Mouse (Mus musculus): Measurements from ENCODE around the gene Prkce. TPM values are rescaled to one million over a fixed set of nuclear protein-coding genes. Genes with fewer than 3 reads are reported as not detected.

Gene Prkce
- polyA plus RNA-seq, 1 experiment from 2014 or later: 8.1 TPM

DNA sequence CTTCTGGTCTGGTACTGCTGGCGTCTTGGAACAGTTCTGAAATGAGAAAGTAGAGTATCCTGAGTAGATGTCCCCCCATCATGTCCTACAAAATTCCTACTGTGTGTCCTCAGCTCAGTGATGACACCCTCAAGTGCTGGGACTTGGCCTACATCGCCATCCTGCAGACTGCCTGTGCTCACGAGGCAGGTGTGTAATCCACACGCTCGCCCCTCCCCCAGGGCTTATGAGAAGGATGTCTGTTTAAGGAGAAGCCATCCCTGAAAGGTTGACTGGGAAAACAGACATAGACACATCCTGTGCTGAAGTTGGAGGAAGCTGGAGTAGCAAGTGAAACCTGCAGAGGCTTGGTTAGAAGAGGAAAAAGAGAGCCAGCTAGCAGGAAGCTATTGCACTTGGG, 422.1 kb downstream of the Prkce start:
- WGBS: 91% methylated on average over 5 of the region's 5 CpGs
- Histone ChIP-seq H3K9me3 (replicated peaks) (no peaks in the 10 kb centered on the region), H3K9ac (no peak overlapping the region), H3K27ac (replicated peaks) (no peak overlapping the region), H3K4me1 (0 out of 2 replicates have a peak, but pooled peaks cover 3% of the 10 kb centered on the region), H3K4me3 (replicated peaks) (no peak overlapping the region), H3K27me3 (no peaks in the 10 kb centered on the region), H3K36me3 (no peaks in the 10 kb centered on the region), H3K4me2 (replicated peaks) (no peak overlapping the region)
- ATAC-seq (ENCODE audit: insufficient number of reproducible peaks, low FRiP score, low TSS enrichment, low read depth): no peak

DNA sequence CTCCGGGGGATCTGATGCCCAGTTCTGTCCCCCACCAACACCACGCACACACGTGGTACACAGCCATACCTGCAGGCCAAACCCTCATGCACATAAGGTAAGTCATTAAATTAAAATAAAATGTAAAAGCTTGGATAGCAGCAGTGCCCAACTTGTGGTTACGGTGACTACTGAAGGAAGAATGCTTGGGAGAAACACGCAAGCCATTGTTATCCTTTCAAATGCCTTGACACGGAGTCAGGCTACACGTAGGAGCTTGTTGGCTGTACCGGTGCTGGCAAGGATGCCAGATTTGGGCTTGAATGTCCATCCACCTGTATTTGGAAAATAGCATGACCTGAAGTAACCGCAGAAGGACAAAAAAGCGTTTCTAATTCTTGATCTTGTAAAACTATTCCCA, 423.7 kb downstream of the Prkce start:
- 0 out of 2 replicates have a peak, but pooled peaks cover 3% of the 10 kb centered on the region for H3K4me1 ChIP-seq
- H3K9ac ChIP-seq: no peak overlapping the region
- H3K36me3 ChIP-seq: no peaks in the 10 kb centered on the region
- no peaks in the 10 kb centered on the region for H3K9me3 ChIP-seq (replicated peaks)
- H3K4me2 ChIP-seq (replicated peaks): no peak overlapping the region
- H3K4me3 ChIP-seq (replicated peaks): no peak overlapping the region
- no peak for ATAC-seq (ENCODE audit: insufficient number of reproducible peaks, low FRiP score, low TSS enrichment, low read depth)
- H3K27me3 ChIP-seq: no peaks in the 10 kb centered on the region
- WGBS: 68% methylated on average over 10 of the region's 10 CpGs
- H3K27ac ChIP-seq (replicated peaks): no peak overlapping the region

DNA sequence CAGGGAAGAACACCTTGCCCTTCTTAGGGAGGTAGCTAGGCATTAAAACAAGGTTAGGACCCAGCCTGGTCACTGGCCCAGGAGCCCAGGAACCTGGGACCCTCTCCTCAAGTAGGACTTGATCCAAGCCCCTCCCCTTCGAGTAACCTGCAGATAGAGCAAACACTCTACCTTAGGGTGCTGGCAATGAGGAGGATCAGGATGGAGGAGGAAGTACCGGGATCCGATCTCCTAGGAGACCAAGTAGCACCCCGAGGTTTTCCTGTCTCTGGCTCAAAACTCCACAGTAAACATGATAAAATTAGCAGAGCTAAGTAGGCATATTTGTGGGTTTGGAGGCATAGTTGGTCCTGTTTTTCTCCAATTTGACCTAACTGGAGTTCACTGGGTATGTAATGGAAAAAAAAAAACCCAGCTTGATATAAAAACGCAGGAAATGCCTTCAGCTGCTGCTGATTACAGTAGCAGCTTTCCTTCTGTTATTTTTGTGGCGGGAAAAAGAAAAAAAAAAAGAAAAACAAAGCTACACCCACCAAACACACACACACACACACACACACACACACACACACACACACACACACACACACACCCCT, 425.5 kb downstream of the Prkce start:
- 39% methylated on average over 6 of the region's 6 CpGs for WGBS
- Histone ChIP-seq H3K4me1 (0 out of 2 replicates have a peak, but pooled peaks cover 3% of the 10 kb centered on the region), H3K4me2 (replicated peaks) (no peak overlapping the region), H3K27me3 (no peaks in the 10 kb centered on the region), H3K9ac (no peak overlapping the region), H3K27ac (replicated peaks) (no peak overlapping the region), H3K36me3 (no peaks in the 10 kb centered on the region), H3K9me3 (replicated peaks) (no peaks in the 10 kb centered on the region), H3K4me3 (replicated peaks) (no peak overlapping the region)
- ATAC-seq (ENCODE audit: insufficient number of reproducible peaks, low FRiP score, low TSS enrichment, low read depth): no peak

DNA sequence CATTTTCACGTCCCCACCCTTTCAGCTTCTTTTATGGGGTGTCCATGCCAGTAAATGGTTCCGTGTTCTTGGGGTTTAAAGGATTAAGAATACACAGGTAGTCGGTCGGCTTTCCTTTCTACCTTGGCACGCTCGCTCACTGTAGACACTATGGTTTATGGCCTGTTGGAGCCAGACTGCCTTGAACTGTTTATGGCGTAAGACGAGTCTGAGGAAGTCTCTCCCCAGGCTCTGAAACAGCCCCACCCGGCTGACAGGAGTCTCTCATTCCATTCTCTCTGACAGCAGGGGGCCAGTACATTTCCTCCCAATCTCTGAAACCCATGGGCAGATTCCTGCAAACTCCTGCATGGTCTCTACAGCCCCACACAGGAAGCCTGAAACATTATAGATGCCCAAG, 427.9 kb downstream of the Prkce start:
- H3K4me3 ChIP-seq (replicated peaks): no peak overlapping the region
- 69% methylated on average over 9 of the region's 9 CpGs for WGBS
- H3K9ac ChIP-seq: no peak overlapping the region
- no peaks in the 10 kb centered on the region for H3K27me3 ChIP-seq
- no peaks in the 10 kb centered on the region for H3K9me3 ChIP-seq (replicated peaks)
- ATAC-seq (ENCODE audit: insufficient number of reproducible peaks, low FRiP score, low TSS enrichment, low read depth): no peak
- H3K4me2 ChIP-seq (replicated peaks): no peak overlapping the region
- no peak overlapping the region for H3K27ac ChIP-seq (replicated peaks)
- H3K4me1 ChIP-seq: 0 out of 2 replicates have a peak, but pooled peaks cover 3% of the 10 kb centered on the region
- H3K36me3 ChIP-seq: no peaks in the 10 kb centered on the region

DNA sequence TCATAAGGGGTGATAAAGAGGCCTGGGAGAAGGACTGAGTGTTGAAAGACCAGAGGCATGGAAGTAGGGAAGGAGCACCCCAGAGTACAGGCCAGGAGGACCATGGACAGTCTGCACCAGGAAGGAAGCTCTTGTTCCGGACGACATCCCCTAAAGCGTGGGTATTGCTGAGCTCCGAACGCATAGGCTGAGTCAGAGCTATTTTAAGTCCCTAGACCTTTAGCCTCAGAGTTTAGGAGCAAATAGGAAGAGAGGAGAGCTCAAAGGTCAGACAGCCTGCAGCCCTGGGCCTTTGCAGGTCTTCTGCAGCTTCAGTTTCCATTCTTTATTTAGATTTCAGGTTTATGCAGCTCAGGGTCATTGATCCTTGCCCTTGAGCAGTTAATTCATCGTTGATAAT, 433.5 kb downstream of the Prkce start:
- 49% methylated on average over 6 of the region's 6 CpGs for WGBS
- H3K36me3 ChIP-seq: no peaks in the 10 kb centered on the region
- H3K4me1 ChIP-seq: no peaks in the 10 kb centered on the region
- ATAC-seq (ENCODE audit: insufficient number of reproducible peaks, low FRiP score, low TSS enrichment, low read depth): no peak
- no peaks in the 10 kb centered on the region for H3K9me3 ChIP-seq (replicated peaks)
- H3K9ac ChIP-seq: no peak overlapping the region
- no peak overlapping the region for H3K4me3 ChIP-seq (replicated peaks)
- no peaks in the 10 kb centered on the region for H3K27me3 ChIP-seq
- no peak overlapping the region for H3K27ac ChIP-seq (replicated peaks)
- H3K4me2 ChIP-seq (replicated peaks): no peak overlapping the region

DNA sequence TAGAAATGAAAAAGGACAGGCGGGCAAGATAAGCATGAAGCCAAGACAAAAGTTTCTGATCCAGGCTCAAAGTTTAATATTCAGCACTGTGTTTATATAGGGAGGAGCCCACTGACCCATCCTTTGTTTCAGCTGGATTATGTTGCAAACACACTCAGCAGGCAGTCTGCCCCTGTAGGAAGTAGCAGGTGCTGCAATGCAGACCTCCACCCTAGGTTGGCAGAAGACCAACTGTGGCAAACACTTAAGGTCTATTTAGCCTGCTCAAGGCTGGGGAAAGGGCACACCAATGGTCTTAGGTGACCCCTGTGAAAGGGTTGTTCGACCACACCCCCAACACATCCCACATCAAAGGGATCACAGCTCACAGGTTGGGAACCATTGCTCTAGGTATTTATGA, 434.3 kb downstream of the Prkce start:
- Histone ChIP-seq H3K4me1 (no peaks in the 10 kb centered on the region), H3K36me3 (no peaks in the 10 kb centered on the region), H3K27me3 (no peaks in the 10 kb centered on the region), H3K27ac (replicated peaks) (no peak overlapping the region), H3K4me3 (replicated peaks) (no peak overlapping the region), H3K9ac (no peak overlapping the region), H3K4me2 (replicated peaks) (no peak overlapping the region), H3K9me3 (replicated peaks) (no peaks in the 10 kb centered on the region)
- ATAC-seq (ENCODE audit: insufficient number of reproducible peaks, low FRiP score, low TSS enrichment, low read depth): no peak
- 85% methylated on average over 2 of the region's 2 CpGs for WGBS

DNA sequence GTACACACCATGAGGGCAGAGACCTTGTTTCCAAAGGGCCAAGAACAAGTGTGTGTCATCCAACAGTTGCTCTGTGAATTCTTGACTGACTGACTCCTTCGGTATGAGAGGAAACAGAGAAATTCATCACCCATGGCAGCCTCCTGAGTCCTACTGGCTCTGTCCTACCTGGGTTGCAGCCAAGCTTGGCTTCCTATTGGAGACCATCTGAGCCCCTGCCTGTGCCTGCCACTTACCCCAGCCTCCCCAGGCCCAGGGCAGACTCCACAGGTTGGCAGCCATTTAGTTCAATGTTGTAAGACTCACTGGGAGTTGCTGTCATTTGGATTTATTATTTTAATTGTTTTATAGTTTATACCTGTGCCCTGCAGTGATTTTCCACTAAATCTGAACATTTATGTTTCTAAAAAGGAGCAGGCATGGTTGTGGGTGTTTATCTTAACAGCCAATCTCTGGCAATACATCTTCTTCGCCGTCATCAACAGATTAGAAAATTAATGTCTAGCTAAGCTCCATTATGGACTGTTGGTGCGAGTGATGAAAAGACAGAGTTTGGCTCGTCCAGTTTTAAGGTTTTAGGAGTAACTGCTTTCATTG, 436.4 kb downstream of the Prkce start:
- ATAC-seq (ENCODE audit: insufficient number of reproducible peaks, low FRiP score, low TSS enrichment, low read depth): no peak
- no peak overlapping the region for H3K4me3 ChIP-seq (replicated peaks)
- 65% methylated on average over 5 of the region's 5 CpGs for WGBS
- H3K4me2 ChIP-seq (replicated peaks): no peak overlapping the region
- no peak overlapping the region for H3K27ac ChIP-seq (replicated peaks)
- no peaks in the 10 kb centered on the region for H3K36me3 ChIP-seq
- H3K9me3 ChIP-seq (replicated peaks): no peaks in the 10 kb centered on the region
- H3K9ac ChIP-seq: no peak overlapping the region
- H3K27me3 ChIP-seq: no peaks in the 10 kb centered on the region
- no peaks in the 10 kb centered on the region for H3K4me1 ChIP-seq

DNA sequence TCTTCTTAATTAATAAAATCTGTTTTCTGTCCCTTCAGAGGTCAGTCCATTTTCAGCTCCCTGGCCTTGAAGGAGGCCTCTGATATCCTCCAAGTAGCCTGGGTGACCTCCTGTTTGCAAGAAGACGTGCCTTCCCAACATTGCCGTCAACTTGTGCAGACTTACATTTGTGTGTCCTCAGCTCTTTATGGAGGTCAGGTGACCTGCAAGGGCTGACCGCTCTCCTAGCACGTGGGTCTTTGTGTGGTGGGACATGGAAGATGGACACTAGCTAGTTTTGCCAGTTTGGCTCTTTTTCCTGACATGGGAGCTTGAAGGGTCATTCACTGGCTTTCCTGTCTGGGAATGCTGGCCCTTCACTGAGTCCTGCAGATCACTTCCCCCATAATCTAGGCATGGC, 440.4 kb downstream of the Prkce start:
- no peak overlapping the region for H3K9ac ChIP-seq
- no peaks in the 10 kb centered on the region for H3K27me3 ChIP-seq
- no peak overlapping the region for H3K4me2 ChIP-seq (replicated peaks)
- no peak overlapping the region for H3K27ac ChIP-seq (replicated peaks)
- no peaks in the 10 kb centered on the region for H3K9me3 ChIP-seq (replicated peaks)
- no peaks in the 10 kb centered on the region for H3K36me3 ChIP-seq
- ATAC-seq (ENCODE audit: insufficient number of reproducible peaks, low FRiP score, low TSS enrichment, low read depth): no peak
- no peaks in the 10 kb centered on the region for H3K4me1 ChIP-seq
- 67% methylated on average over 4 of the region's 4 CpGs for WGBS
- no peak overlapping the region for H3K4me3 ChIP-seq (replicated peaks)

DNA sequence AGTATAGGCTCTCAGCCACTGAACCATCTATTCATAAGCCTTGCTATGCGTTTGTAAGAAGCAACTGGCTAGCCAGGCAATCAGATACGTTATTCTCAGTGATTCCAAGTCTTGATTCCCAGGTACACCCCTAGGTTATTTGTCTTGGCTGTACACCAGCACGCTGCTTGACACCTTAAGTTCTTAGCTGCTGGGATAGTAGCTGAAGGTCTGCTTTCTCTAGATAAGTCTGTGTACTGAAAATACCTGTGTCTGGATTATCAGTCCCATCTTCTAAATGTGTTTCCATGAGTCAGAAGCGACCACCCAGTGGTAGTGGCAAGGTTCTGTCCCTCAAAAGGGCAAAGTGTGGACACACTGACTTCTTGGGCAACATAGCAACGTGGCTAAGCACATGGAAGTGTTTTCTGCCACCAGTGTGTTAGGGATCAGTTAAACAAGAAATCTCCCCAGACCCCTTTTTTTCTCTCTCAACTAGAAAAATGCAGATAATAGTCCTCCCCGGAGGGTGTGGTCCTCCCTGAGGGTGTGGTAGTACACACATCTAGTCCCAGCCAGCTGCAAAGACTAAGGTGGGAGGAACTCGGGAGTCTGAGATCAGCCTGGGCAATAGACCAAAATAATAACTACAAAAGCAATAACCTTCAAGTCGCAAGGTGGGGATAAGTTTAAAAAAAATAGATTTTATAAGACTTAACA, 442.8 kb downstream of the Prkce start:
- Histone ChIP-seq H3K4me2 (replicated peaks) (no peak overlapping the region), H3K4me3 (replicated peaks) (no peak overlapping the region), H3K9ac (no peak overlapping the region), H3K9me3 (replicated peaks) (no peaks in the 10 kb centered on the region), H3K4me1 (no peaks in the 10 kb centered on the region), H3K27me3 (no peaks in the 10 kb centered on the region), H3K27ac (replicated peaks) (no peak overlapping the region), H3K36me3 (no peaks in the 10 kb centered on the region)
- 62% methylated on average over 8 of the region's 8 CpGs for WGBS
- ATAC-seq (ENCODE audit: insufficient number of reproducible peaks, low FRiP score, low TSS enrichment, low read depth): no peak

DNA sequence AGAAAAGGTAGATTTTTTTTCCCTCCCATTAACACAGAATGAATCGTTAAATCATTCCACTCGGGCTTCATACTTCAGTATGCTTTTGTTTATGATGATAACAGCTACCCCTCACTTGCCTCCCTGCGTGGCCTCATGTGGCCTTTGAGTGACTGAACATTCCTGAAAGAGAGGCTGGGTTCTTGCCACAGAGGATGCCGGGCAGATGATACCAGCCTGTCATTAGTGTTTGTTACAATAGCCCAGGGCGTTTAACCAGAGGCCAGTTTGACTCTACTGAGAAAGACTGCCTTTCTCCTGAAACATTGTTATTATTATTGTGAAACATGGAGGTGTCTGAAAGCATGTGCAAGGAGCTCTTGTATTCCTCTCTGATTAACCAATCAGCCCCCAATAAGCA, 444.2 kb downstream of the Prkce start:
- H3K27me3 ChIP-seq: no peaks in the 10 kb centered on the region
- H3K9me3 ChIP-seq (replicated peaks): no peaks in the 10 kb centered on the region
- H3K4me1 ChIP-seq: no peaks in the 10 kb centered on the region
- H3K36me3 ChIP-seq: no peaks in the 10 kb centered on the region
- no peak overlapping the region for H3K9ac ChIP-seq
- no peak overlapping the region for H3K4me2 ChIP-seq (replicated peaks)
- H3K27ac ChIP-seq (replicated peaks): no peak overlapping the region
- no peak overlapping the region for H3K4me3 ChIP-seq (replicated peaks)
- WGBS: 56% methylated on average over 5 of the region's 5 CpGs
- ATAC-seq (ENCODE audit: insufficient number of reproducible peaks, low FRiP score, low TSS enrichment, low read depth): no peak

DNA sequence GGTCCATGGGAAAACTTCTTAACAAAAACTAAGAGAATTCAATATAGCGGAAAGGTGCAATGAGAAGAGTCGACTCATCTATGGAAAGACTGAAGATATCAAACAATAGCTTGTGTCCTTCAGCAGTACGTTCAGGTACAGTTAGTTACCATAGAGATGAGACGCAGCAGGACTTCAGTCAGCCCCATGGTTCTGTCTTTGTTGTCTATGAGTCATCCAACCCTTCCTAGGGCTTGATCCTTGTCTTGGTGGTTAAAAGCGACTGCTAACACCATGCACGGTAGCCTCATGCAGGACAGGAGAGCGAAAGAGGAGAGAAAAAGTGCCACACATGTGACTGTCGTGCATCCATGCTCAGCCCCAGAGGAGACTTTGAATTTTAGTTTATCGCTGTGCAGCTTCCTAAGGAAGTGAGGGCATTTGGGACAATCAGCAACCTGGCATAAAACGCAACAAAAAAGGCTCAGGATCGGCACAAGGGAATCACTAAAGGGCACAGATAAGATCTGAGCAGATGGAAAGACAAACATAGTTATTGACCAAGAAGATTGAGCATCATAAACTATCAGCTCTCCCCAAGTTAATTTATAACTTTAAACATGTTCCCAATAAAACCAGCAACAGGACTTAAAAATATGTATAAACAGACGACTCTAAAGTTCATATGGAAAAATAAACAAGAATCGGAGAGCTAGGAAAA, 448.2 kb downstream of the Prkce start:
- no peaks in the 10 kb centered on the region for H3K9me3 ChIP-seq (replicated peaks)
- H3K27me3 ChIP-seq: no peaks in the 10 kb centered on the region
- H3K36me3 ChIP-seq: no peaks in the 10 kb centered on the region
- 83% methylated on average over 13 of the region's 13 CpGs for WGBS
- no peak overlapping the region for H3K9ac ChIP-seq
- no peak for ATAC-seq (ENCODE audit: insufficient number of reproducible peaks, low FRiP score, low TSS enrichment, low read depth)
- no peak overlapping the region for H3K4me2 ChIP-seq (replicated peaks)
- H3K4me1 ChIP-seq: peaks cover 6% of the 10 kb centered on the region; the same call in 1 of the 2 replicates
- H3K27ac ChIP-seq (replicated peaks): no peak overlapping the region
- no peak overlapping the region for H3K4me3 ChIP-seq (replicated peaks)
